Mouse (Mus musculus): ENCODE data around the gene Lrrtm3.
A peak's percentile ranks its signal among the peaks of the same experiment; 100 is the strongest.

Gene Lrrtm3

GRCm38 (mm10) chr10:64041218-64041617, 48.9 kb downstream of the Lrrtm3 start:
- DNase-seq, result peak; percentile 73

- peak; percentile 90 for DNase-seq
Observed at GRCm38 (mm10) chr10:64039760-64040535, 50.1 kb downstream of the Lrrtm3 start.

- DNase-seq, result peak; percentile 64
Observed at GRCm38 (mm10) chr10:64030901-64031300, 59.2 kb downstream of the Lrrtm3 start.

GRCm38 (mm10) chr10:64023340-64023739, 66.7 kb downstream of the Lrrtm3 start:
- peak; percentile 49 for DNase-seq

- no peak for DNase-seq
Observed at GRCm38 (mm10) chr10:64020347-64020746, 69.7 kb downstream of the Lrrtm3 start.

GRCm38 (mm10) chr10:64001996-64002395, 88.1 kb downstream of the Lrrtm3 start:
- no peak for DNase-seq

- DNase-seq, result no peak
Observed at GRCm38 (mm10) chr10:64001531-64001930, 88.5 kb downstream of the Lrrtm3 start.

- DNase-seq, result no peak
Observed at GRCm38 (mm10) chr10:63994251-63994650, 95.8 kb downstream of the Lrrtm3 start.

- DNase-seq, result no peak
Observed at GRCm38 (mm10) chr10:63985576-63985975, 104.5 kb downstream of the Lrrtm3 start.

GRCm38 (mm10) chr10:63979410-63979809, 110.7 kb downstream of the Lrrtm3 start:
- no peak for DNase-seq

- no peak for DNase-seq
Observed at GRCm38 (mm10) chr10:63978969-63979368, 111.1 kb downstream of the Lrrtm3 start.

GRCm38 (mm10) chr10:63978535-63978934, 111.5 kb downstream of the Lrrtm3 start:
- no peak for DNase-seq

GRCm38 (mm10) chr10:63978101-63978500, 112.0 kb downstream of the Lrrtm3 start:
- DNase-seq, result no peak

- DNase-seq, result no peak
Observed at GRCm38 (mm10) chr10:63972300-63972699, 117.8 kb downstream of the Lrrtm3 start.

- DNase-seq, result peak; percentile 63
Observed at GRCm38 (mm10) chr10:63954308-63954930, 135.7 kb downstream of the Lrrtm3 start.

GRCm38 (mm10) chr10:63951481-63951880, 138.6 kb downstream of the Lrrtm3 start:
- DNase-seq, result no peak

GRCm38 (mm10) chr10:63950867-63951266, 139.2 kb downstream of the Lrrtm3 start:
- no peak for DNase-seq

- peak; percentile 78 for DNase-seq
Observed at GRCm38 (mm10) chr10:63947266-63947665, 142.8 kb downstream of the Lrrtm3 start.

- no peak for DNase-seq
Observed at GRCm38 (mm10) chr10:63945534-63945933, 144.5 kb downstream of the Lrrtm3 start.

GRCm38 (mm10) chr10:63933946-63934345, 156.1 kb downstream of the Lrrtm3 start:
- DNase-seq, result peak; percentile 55

- DNase-seq, result no peak
Observed at GRCm38 (mm10) chr10:63927334-63927733, 162.7 kb downstream of the Lrrtm3 start, which contains the start of gene Gm10118. Gene Gm10118 (minus strand): TSS chr10:63927434.

GRCm38 (mm10) chr10:63908878-63909277, 181.2 kb downstream of the Lrrtm3 start:
- no peak for DNase-seq

- peak; percentile 39 for DNase-seq
Observed at GRCm38 (mm10) chr10:63899891-63900290, 190.2 kb downstream of the Lrrtm3 start.

GRCm38 (mm10) chr10:63894612-63895011, 195.5 kb downstream of the Lrrtm3 start:
- no peak for DNase-seq

Data from cerebellum, adult 9-10 months (tissue).